Mouse (Mus musculus): ENCODE data around the gene Fam3b. TPM values are rescaled to one million over a fixed set of nuclear protein-coding genes. Genes with fewer than 3 reads are reported as not detected.

Fam3b gene
- polyA plus RNA-seq, 1 experiment from 2014 or later, result not detected

- ATAC-seq, result no peak
- peaks cover 15% of the 10 kb centered on the region for H3K27me3 ChIP-seq
- no peak for DNase-seq (ENCODE audit: low read depth, low spot score)
- in situ Hi-C loops (cut with MboI; ENCODE audit: low pct_unique_long_range_greater_than_20kb), result no loop called here
- ChIA-PET POLR2A (no interaction called here), CTCF (interaction anchor here (0.8 kb wide), 1 partner anchor 10 kb away, joined by 3 read pairs; no protein-coding TSS in a partner anchor)
- no peak for TF ChIP-seq CTCF (IDR thresholded peaks at IDR 0.05)
Observed at GRCm38 (mm10) chr16:97497682-97498081, 16.9 kb downstream of the Fam3b start.

- in situ Hi-C loops (cut with MboI; ENCODE audit: low pct_unique_long_range_greater_than_20kb), result no loop called here
- no peak for TF ChIP-seq CTCF (IDR thresholded peaks at IDR 0.05)
- POLR2A ChIA-PET, result no interaction called here
- DNase-seq (ENCODE audit: low read depth, low spot score) (no peak), ATAC-seq (no peak)
- CTCF ChIA-PET, result no interaction called here
- peaks cover 14% of the 10 kb centered on the region for H3K27me3 ChIP-seq
Observed at GRCm38 (mm10) chr16:97496026-97496425, 18.6 kb downstream of the Fam3b start.

- POLR2A ChIA-PET, result no interaction called here
- ATAC-seq (no peak), DNase-seq (ENCODE audit: low read depth, low spot score) (no peak)
- in situ Hi-C loops (cut with MboI; ENCODE audit: low pct_unique_long_range_greater_than_20kb), result no loop called here
- peaks cover 14% of the 10 kb centered on the region for H3K27me3 ChIP-seq
- CTCF ChIA-PET, result no interaction called here
- TF ChIP-seq CTCF (IDR thresholded peaks at IDR 0.05), result no peak
Observed at GRCm38 (mm10) chr16:97492369-97492768, 22.2 kb downstream of the Fam3b start.

- in situ Hi-C loops (cut with MboI; ENCODE audit: low pct_unique_long_range_greater_than_20kb), result no loop called here
- ChIA-PET CTCF (interaction anchor here (1.9 kb wide), 1 partner anchor 12 kb away, joined by 6 read pairs; no protein-coding TSS in a partner anchor), POLR2A (no interaction called here)
- no peak for DNase-seq (ENCODE audit: low read depth, low spot score)
- ATAC-seq, result no peak
- TF ChIP-seq CTCF (IDR thresholded peaks at IDR 0.05), result no peak
- H3K27me3 ChIP-seq, result peaks cover 2% of the 10 kb centered on the region
Observed at GRCm38 (mm10) chr16:97478655-97479054, 36.0 kb downstream of the Fam3b start.

- no peak for DNase-seq (ENCODE audit: low read depth, low spot score)
- ChIA-PET POLR2A (no interaction called here), CTCF (interaction anchor here (1.2 kb wide), 1 partner anchor 51 kb away, joined by 4 read pairs; no protein-coding TSS in a partner anchor)
- H3K27me3 ChIP-seq, result peaks cover 2% of the 10 kb centered on the region
- in situ Hi-C loops (cut with MboI; ENCODE audit: low pct_unique_long_range_greater_than_20kb), result no loop called here
- TF ChIP-seq CTCF (IDR thresholded peaks at IDR 0.05), result no peak
- no peak for ATAC-seq
Observed at GRCm38 (mm10) chr16:97476524-97476923, 38.1 kb downstream of the Fam3b start.

GRCm38 (mm10) chr16:97475581-97475980 lies 39.0 kb downstream of the Fam3b start:
- CTCF ChIA-PET, result no interaction called here

GRCm38 (mm10) chr16:97474671-97475070 lies 39.9 kb downstream of the Fam3b start:
- CTCF ChIA-PET, result no interaction called here
- no peak for TF ChIP-seq CTCF (IDR thresholded peaks at IDR 0.05)
- POLR2A ChIA-PET, result no interaction called here
- in situ Hi-C loops (cut with MboI; ENCODE audit: low pct_unique_long_range_greater_than_20kb), result no loop called here
- no peak for ATAC-seq
- no peak for DNase-seq (ENCODE audit: low read depth, low spot score)
- peaks cover 2% of the 10 kb centered on the region for H3K27me3 ChIP-seq

More at GRCm38 (mm10) chr16:97475581-97475980, 39.0 kb downstream of the Fam3b start:
- DNase-seq (ENCODE audit: low read depth, low spot score) (no peak), ATAC-seq (no peak)
- POLR2A ChIA-PET, result no interaction called here
- in situ Hi-C loops (cut with MboI; ENCODE audit: low pct_unique_long_range_greater_than_20kb), result no loop called here
- H3K27me3 ChIP-seq, result peaks cover 2% of the 10 kb centered on the region
- no peak for TF ChIP-seq CTCF (IDR thresholded peaks at IDR 0.05)

- H3K27me3 ChIP-seq, result no peaks in the 10 kb centered on the region
- ATAC-seq, result no peak
- in situ Hi-C loops (cut with MboI; ENCODE audit: low pct_unique_long_range_greater_than_20kb), result loop anchor here (10.0 kb wide), 1 partner anchor 153 kb away; no protein-coding TSS in a partner anchor
- DNase-seq (ENCODE audit: low read depth, low spot score), result no peak
- ChIA-PET CTCF (interaction anchor here (2.4 kb wide), 1 partner anchor 154 kb away, joined by 17 read pairs; no protein-coding TSS in a partner anchor), POLR2A (no interaction called here)
- TF ChIP-seq CTCF (IDR thresholded peaks at IDR 0.05), result no peak
Observed at GRCm38 (mm10) chr16:97467993-97468791, 46.4 kb downstream of the Fam3b start.

- TF ChIP-seq CTCF (IDR thresholded peaks at IDR 0.05), result no peak
- no peak for DNase-seq (ENCODE audit: low read depth, low spot score)
- in situ Hi-C loops (cut with MboI; ENCODE audit: low pct_unique_long_range_greater_than_20kb), result loop anchor here (10.0 kb wide), 1 partner anchor 153 kb away; no protein-coding TSS in a partner anchor
- ATAC-seq, result no peak
- H3K27me3 ChIP-seq, result no peaks in the 10 kb centered on the region
- ChIA-PET POLR2A (no interaction called here), CTCF (interaction anchor here (1.2 to 2.4 kb wide), 5 partner anchors 10 to 154 kb away, joined by 4 to 17 read pairs (median 5); partner anchors contain the start of gene Bace2)
Observed at GRCm38 (mm10) chr16:97467472-97467871, 47.1 kb downstream of the Fam3b start.

- ChIA-PET POLR2A (no interaction called here), CTCF (interaction anchor here (1.2 to 2.4 kb wide), 6 partner anchors 11 to 153 kb away, joined by 3 to 17 read pairs (median 4); partner anchors contain the start of gene Bace2)
- peak; percentile 56 for ATAC-seq
- in situ Hi-C loops (cut with MboI; ENCODE audit: low pct_unique_long_range_greater_than_20kb), result loop anchor here (10.0 kb wide), 1 partner anchor 152 kb away; no protein-coding TSS in a partner anchor
- no peak for DNase-seq (ENCODE audit: low read depth, low spot score)
- no peaks in the 10 kb centered on the region for H3K27me3 ChIP-seq
- peak; percentile 69 for TF ChIP-seq CTCF (IDR thresholded peaks at IDR 0.05)
Observed at GRCm38 (mm10) chr16:97466182-97466957, 48.2 kb downstream of the Fam3b start.
